In the genomic region with DNA sequence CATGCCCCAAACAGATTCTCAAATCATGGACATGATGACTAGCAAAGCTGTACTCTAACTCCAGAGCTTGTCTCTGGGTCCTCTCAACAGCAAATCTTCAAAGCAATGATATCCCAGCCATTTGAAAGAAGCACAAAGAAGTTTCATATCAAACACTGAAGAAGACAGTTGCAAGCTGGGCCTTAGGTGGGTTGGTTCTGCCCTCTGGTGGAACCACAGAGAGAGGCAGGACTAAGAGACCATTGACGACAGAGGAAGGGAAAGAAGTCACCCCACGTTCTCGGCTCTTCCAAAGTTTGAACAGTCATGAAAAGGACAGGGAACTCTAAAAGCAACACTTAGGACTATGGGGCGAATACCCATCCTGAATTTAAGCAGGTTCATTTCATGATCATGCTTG, we compare ENCODE assay signal across 9 mouse cellular contexts. TPM values are rescaled to one million over a fixed set of nuclear protein-coding genes. Genes with fewer than 3 reads are reported as not detected.
DNase-seq lines count a peak whose midpoint lies in the region; ATAC-seq and TF ChIP-seq lines count a peak whose summit lies in the region.
"Had no signal": no experiment of that assay in that cellular context is flagged by ENCODE, and none has a peak within 500 bp of the region (broad histone marks: within the 10 kb centered on the region; RNA-seq: fewer than 3 reads in every experiment).

No protein-coding gene starts in this region.

- no peaks in the 10 kb centered on the region for H3K9me3 ChIP-seq in midbrain, embryonic 14.5 days (ENCODE audit: control insufficient read depth, low read length)
- H3K9me3 ChIP-seq in midbrain, embryonic 15.5 days, result no peaks in the 10 kb centered on the region
- no peaks in the 10 kb centered on the region for H3K9me3 ChIP-seq in lung, postnatal 0 days (ENCODE audit: low read length)

- no peak overlapping the region for H3K4me3 ChIP-seq in midbrain, embryonic 14.5 days (replicated peaks; ENCODE audit: low read depth, low read length)
- no peak overlapping the region for H3K4me3 ChIP-seq in midbrain, embryonic 15.5 days
- no peak overlapping the region for H3K4me3 ChIP-seq in lung, postnatal 0 days (ENCODE audit: low read depth, low read length)
- H3K4me3 ChIP-seq: myocyte had no signal

- H3K9ac ChIP-seq in midbrain, embryonic 14.5 days (replicated peaks; ENCODE audit: low read length), result no peak overlapping the region
- no peak overlapping the region for H3K9ac ChIP-seq in midbrain, embryonic 15.5 days
- H3K9ac ChIP-seq in lung, postnatal 0 days (replicated peaks; ENCODE audit: low read depth), result no peak overlapping the region

- no peaks in the 10 kb centered on the region for H3K27me3 ChIP-seq in midbrain, embryonic 14.5 days (ENCODE audit: control insufficient read depth, insufficient read depth, low read length)
- no peaks in the 10 kb centered on the region for H3K27me3 ChIP-seq in midbrain, embryonic 15.5 days (replicated peaks)
- H3K27me3 ChIP-seq in lung, postnatal 0 days (replicated peaks; ENCODE audit: insufficient read depth, low read length), result no peaks in the 10 kb centered on the region

- H3K27ac ChIP-seq in midbrain, embryonic 14.5 days (replicated peaks; ENCODE audit: low read depth, low read length), result no peak overlapping the region
- H3K27ac ChIP-seq in midbrain, embryonic 15.5 days, result no peak overlapping the region
- H3K27ac ChIP-seq in lung, postnatal 0 days (ENCODE audit: low read length), result no peak overlapping the region

- ATAC-seq in midbrain, embryonic 14.5 days (ENCODE audit: low FRiP score, low TSS enrichment), result peak; percentile 37; the same call in 1 of the 2 replicates
- ATAC-seq in midbrain, embryonic 15.5 days (replicated peaks), result no peak
- no peak for ATAC-seq in lung, postnatal 0 days

- H3K36me3 ChIP-seq in midbrain, embryonic 14.5 days (ENCODE audit: control insufficient read depth, insufficient read depth, low read length), result no peaks in the 10 kb centered on the region
- no peaks in the 10 kb centered on the region for H3K36me3 ChIP-seq in midbrain, embryonic 15.5 days (replicated peaks)
- H3K36me3 ChIP-seq in lung, postnatal 0 days (ENCODE audit: insufficient read depth, low read length), result no peaks in the 10 kb centered on the region

- no peaks in the 10 kb centered on the region for H3K4me1 ChIP-seq in midbrain, embryonic 14.5 days (ENCODE audit: control insufficient read depth, insufficient read depth, low read length)
- no peaks in the 10 kb centered on the region for H3K4me1 ChIP-seq in midbrain, embryonic 15.5 days
- H3K4me1 ChIP-seq in lung, postnatal 0 days (ENCODE audit: insufficient read depth, low read depth, low read length), result no peaks in the 10 kb centered on the region

- peak; percentile 11 to 34 for DNase-seq in frontal cortex, postnatal 36 days (ENCODE audit: low spot score in 2 of 2)
- DNase-seq in frontal cortex, postnatal 10 days (ENCODE audit: low spot score in 2 of 2), result no peak
- DNase-seq in midbrain, embryonic 14.5 days, result peak; percentile 67
- peak; percentile 11 for DNase-seq in adrenal gland, postnatal 25 days
- peak; percentile 32 for DNase-seq in lung, postnatal 0 days (ENCODE audit: low spot score)
- no peak for DNase-seq in ovary, postnatal 10 days (ENCODE audit: low spot score)
- DNase-seq in cerebellum, adult 11 months, result no peak

- TF ChIP-seq CTCF in lung, postnatal 0 days (IDR thresholded peaks at IDR 0.05), result peak; percentile 83

- 26% methylated on average over 4 of the region's 4 CpGs for WGBS in midbrain, embryonic 14.5 days
- whole genome bisulfite sequencing in midbrain, embryonic 15.5 days, result 29% methylated on average over 4 of the region's 4 CpGs
- WGBS in lung, postnatal 0 days, result 12% methylated on average over 4 of the region's 4 CpGs

- TF ChIP-seq EP300 in lung, postnatal 0 days (IDR thresholded peaks at IDR 0.05), result no peak

- H3K4me2 ChIP-seq in midbrain, embryonic 14.5 days (ENCODE audit: low read length), result no peak overlapping the region
- H3K4me2 ChIP-seq in midbrain, embryonic 15.5 days, result no peak overlapping the region
- no peak overlapping the region for H3K4me2 ChIP-seq in lung, postnatal 0 days (replicated peaks; ENCODE audit: low read depth, low read length)

RNA-seq across cellular contexts. Expression of a gene that starts 18.5 kb away (rescaled TPM):
- 10.5 and 14.7 TPM in 2 replicates for polyA plus RNA-seq in midbrain, embryonic 14.5 days (2014; fragmentation: Nextera tagmentation; extraction: Ambion mirVana)
- 11.5 and 12.0 TPM in 2 replicates for polyA plus RNA-seq in midbrain, embryonic 15.5 days (2015; fragmentation: Nextera tagmentation; extraction: Ambion mirVana)
- 5.4 and 5.7 TPM in 2 replicates for total RNA-seq in adrenal gland, postnatal 25 days (2021)
- 8.4 TPM in 2 replicates for polyA plus RNA-seq in lung, postnatal 0 days (2015; fragmentation: Nextera tagmentation; extraction: Ambion mirVana)

RNA-seq across cellular contexts. Expression of a gene that starts 36.8 kb away (rescaled TPM):
- polyA plus RNA-seq in midbrain, embryonic 14.5 days (2014; fragmentation: Nextera tagmentation; extraction: Ambion mirVana), result 10.2 and 13.4 TPM in 2 replicates
- 10.6 and 12.7 TPM in 2 replicates for polyA plus RNA-seq in midbrain, embryonic 15.5 days (2015; fragmentation: Nextera tagmentation; extraction: Ambion mirVana)
- total RNA-seq in adrenal gland, postnatal 25 days (2021), result 12.3 and 13.3 TPM in 2 replicates
- 13.1 and 13.7 TPM in 2 replicates for polyA plus RNA-seq in lung, postnatal 0 days (2015; fragmentation: Nextera tagmentation; extraction: Ambion mirVana)

Comparison
In these comparisons a context has a peak if more than half of its experiments do, and no peak if none do; other contexts are left out.
1. DNase-seq: peak in frontal cortex, postnatal 36 days (2 of 2), midbrain, embryonic 14.5 days (single experiment), adrenal gland, postnatal 25 days (single experiment) and lung, postnatal 0 days (single experiment); none in frontal cortex, postnatal 10 days (0 of 2), ovary, postnatal 10 days (single experiment) and cerebellum, adult 11 months (single experiment).